Mouse (Mus musculus): ENCODE measurements around the gene Il31ra. TPM values are rescaled to one million over a fixed set of nuclear protein-coding genes. Genes with fewer than 3 reads are reported as not detected.

The Il31ra gene
- polyA plus RNA-seq, 1 experiment from 2014 or later = 0.06 TPM

GRCm38 (mm10) chr13:112479926-112480325, 114.2 kb downstream of the Il31ra start:
- WGBS = 90% methylated on average over 15 of the region's 15 CpGs
- ATAC-seq = no peak
- no peak overlapping the region for H3K4me2 ChIP-seq (ENCODE audit: low read depth, low read length)
- H3K36me3 ChIP-seq (ENCODE audit: control insufficient read depth, insufficient read depth, low read length) = peaks cover 16% of the 10 kb centered on the region
- no peak overlapping the region for H3K27ac ChIP-seq (ENCODE audit: low read length)
- no peaks in the 10 kb centered on the region for H3K27me3 ChIP-seq (replicated peaks; ENCODE audit: control insufficient read depth, insufficient read depth, low read length)
- H3K9ac ChIP-seq (ENCODE audit: low read depth, low read length) = no peak overlapping the region
- H3K9me3 ChIP-seq (ENCODE audit: control insufficient read depth, low read length) = no peaks in the 10 kb centered on the region
- no peaks in the 10 kb centered on the region for H3K4me1 ChIP-seq (ENCODE audit: control insufficient read depth, insufficient read depth, low read length)
- H3K4me3 ChIP-seq (ENCODE audit: low read length) = no peak overlapping the region

- no peak overlapping the region for H3K9ac ChIP-seq (ENCODE audit: low read depth, low read length)
- H3K4me3 ChIP-seq (ENCODE audit: low read length) = no peak overlapping the region
- no peak for ATAC-seq
- no peaks in the 10 kb centered on the region for H3K27me3 ChIP-seq (replicated peaks; ENCODE audit: control insufficient read depth, insufficient read depth, low read length)
- 81% methylated on average over 7 of the region's 7 CpGs for WGBS
- H3K4me2 ChIP-seq (ENCODE audit: low read depth, low read length) = no peak overlapping the region
- no peaks in the 10 kb centered on the region for H3K9me3 ChIP-seq (ENCODE audit: control insufficient read depth, low read length)
- H3K36me3 ChIP-seq (ENCODE audit: control insufficient read depth, insufficient read depth, low read length) = peaks cover 16% of the 10 kb centered on the region
- no peak overlapping the region for H3K27ac ChIP-seq (ENCODE audit: low read length)
- H3K4me1 ChIP-seq (ENCODE audit: control insufficient read depth, insufficient read depth, low read length) = no peaks in the 10 kb centered on the region
These were observed 115.1 kb downstream of the Il31ra start for GRCm38 (mm10) chr13:112479032-112479431.

- Histone ChIP-seq H3K27ac (ENCODE audit: low read length) (no peak overlapping the region), H3K4me2 (ENCODE audit: low read depth, low read length) (no peak overlapping the region), H3K4me3 (ENCODE audit: low read length) (no peak overlapping the region), H3K4me1 (ENCODE audit: control insufficient read depth, insufficient read depth, low read length) (no peaks in the 10 kb centered on the region), H3K9ac (ENCODE audit: low read depth, low read length) (no peak overlapping the region), H3K27me3 (replicated peaks; ENCODE audit: control insufficient read depth, insufficient read depth, low read length) (no peaks in the 10 kb centered on the region), H3K9me3 (ENCODE audit: control insufficient read depth, low read length) (no peaks in the 10 kb centered on the region), H3K36me3 (ENCODE audit: control insufficient read depth, insufficient read depth, low read length) (peaks cover 10% of the 10 kb centered on the region)
- 59% methylated on average over 21 of the region's 21 CpGs for WGBS
- ATAC-seq = peak; percentile 81
These were observed 120.1 kb downstream of the Il31ra start for GRCm38 (mm10) chr13:112473757-112474755.

GRCm38 (mm10) chr13:112472401-112473023, 121.6 kb downstream of the Il31ra start:
- H3K4me2 ChIP-seq (ENCODE audit: low read depth, low read length) = no peak overlapping the region
- H3K27ac ChIP-seq (ENCODE audit: low read length) = no peak overlapping the region
- H3K9me3 ChIP-seq (ENCODE audit: control insufficient read depth, low read length) = no peaks in the 10 kb centered on the region
- H3K36me3 ChIP-seq (ENCODE audit: control insufficient read depth, insufficient read depth, low read length) = peaks cover 10% of the 10 kb centered on the region
- H3K4me1 ChIP-seq (ENCODE audit: control insufficient read depth, insufficient read depth, low read length) = no peaks in the 10 kb centered on the region
- no peak for ATAC-seq
- H3K9ac ChIP-seq (ENCODE audit: low read depth, low read length) = no peak overlapping the region
- 86% methylated on average over 17 of the region's 19 CpGs for WGBS
- no peak overlapping the region for H3K4me3 ChIP-seq (ENCODE audit: low read length)
- H3K27me3 ChIP-seq (replicated peaks; ENCODE audit: control insufficient read depth, insufficient read depth, low read length) = no peaks in the 10 kb centered on the region

GRCm38 (mm10) chr13:112471201-112471600, 123.0 kb downstream of the Il31ra start:
- Histone ChIP-seq H3K4me3 (ENCODE audit: low read length) (no peak overlapping the region), H3K27me3 (replicated peaks; ENCODE audit: control insufficient read depth, insufficient read depth, low read length) (no peaks in the 10 kb centered on the region), H3K9ac (ENCODE audit: low read depth, low read length) (no peak overlapping the region), H3K36me3 (ENCODE audit: control insufficient read depth, insufficient read depth, low read length) (peaks cover 9% of the 10 kb centered on the region), H3K27ac (ENCODE audit: low read length) (no peak overlapping the region), H3K4me1 (ENCODE audit: control insufficient read depth, insufficient read depth, low read length) (0 out of 2 replicates have a peak, but pooled peaks cover 4% of the 10 kb centered on the region), H3K4me2 (ENCODE audit: low read depth, low read length) (no peak overlapping the region), H3K9me3 (ENCODE audit: control insufficient read depth, low read length) (no peaks in the 10 kb centered on the region)
- ATAC-seq = no peak
- WGBS = 87% methylated on average over 9 of the region's 9 CpGs

Other genes starting within 250 kb of the Il31ra start
- gene Il6st, start 130.3 kb downstream of the Il31ra start, polyA plus RNA-seq (2015; fragmentation: Nextera tagmentation; extraction: Ambion mirVana) = 24.5 and 28.9 TPM in 2 replicates
- gene Ddx4, start 58.1 kb upstream of the Il31ra start, polyA plus RNA-seq (2015; fragmentation: Nextera tagmentation; extraction: Ambion mirVana) = 0.18 and 0.24 TPM in 2 replicates
- gene Slc38a9, start 66.4 kb upstream of the Il31ra start, polyA plus RNA-seq (2015; fragmentation: Nextera tagmentation; extraction: Ambion mirVana) = 12.5 and 12.8 TPM in 2 replicates
- gene Plpp1, start 206.4 kb upstream of the Il31ra start, polyA plus RNA-seq (2015; fragmentation: Nextera tagmentation; extraction: Ambion mirVana) = 94.5 and 97.3 TPM in 2 replicates